ENCODE assay signal across 18 mouse cellular contexts in genomic region chr16:37853279-37853678, GRCm38 (mm10). TPM values are rescaled to one million over a fixed set of nuclear protein-coding genes. Genes with fewer than 3 reads are reported as not detected.
A peak's percentile ranks its signal among the peaks of the same experiment; 100 is the strongest.
DNase-seq lines count a peak whose midpoint lies in the region; ATAC-seq lines count a peak whose summit lies in the region.
"Had no signal": no experiment of that assay in that cellular context is flagged by ENCODE, and none has a peak within 500 bp of the region (broad histone marks: within the 10 kb centered on the region; RNA-seq: fewer than 3 reads in every experiment).

No protein-coding gene starts in this region.

- DNase-seq in forebrain, embryonic 14.5 days (ENCODE audit: low spot score), result peak; percentile 52
- no peak for DNase-seq in forebrain, embryonic 10.5 days (ENCODE audit: extremely low spot score, low spot score)
- peak; percentile 33 for DNase-seq in hindbrain, embryonic 14.5 days (ENCODE audit: low spot score)
- no peak for DNase-seq in hindbrain, embryonic 10.5 days (ENCODE audit: low spot score)
- peak; percentile 17 for DNase-seq in midbrain, embryonic 14.5 days
- DNase-seq in fibroblast of lung, adult 2 months (ENCODE audit: low read depth), result peak; percentile 65
- DNase-seq in gastrocnemius, postnatal 25 days, result no peak
- DNase-seq: cerebellum, adult 9-10 months; right cerebral cortex, postnatal 25 days had no signal

- no peak for ATAC-seq in forebrain, embryonic 14.5 days
- ATAC-seq in hindbrain, embryonic 14.5 days (ENCODE audit: low FRiP score), result no peak
- ATAC-seq in midbrain, embryonic 14.5 days (ENCODE audit: low FRiP score, low TSS enrichment), result no peak
- no peak for ATAC-seq in midbrain, embryonic 16.5 days
- ATAC-seq: intestine, postnatal 0 days; lung, postnatal 0 days; midbrain, embryonic 13.5 days had no signal

- H3K36me3 ChIP-seq in forebrain, embryonic 14.5 days (ENCODE audit: control insufficient read depth, insufficient read depth, low read length), result no peaks in the 10 kb centered on the region
- no peaks in the 10 kb centered on the region for H3K36me3 ChIP-seq in forebrain, embryonic 10.5 days (replicated peaks)
- no peaks in the 10 kb centered on the region for H3K36me3 ChIP-seq in hindbrain, embryonic 14.5 days (replicated peaks; ENCODE audit: control insufficient read depth, insufficient read depth)
- H3K36me3 ChIP-seq in hindbrain, embryonic 10.5 days, result no peaks in the 10 kb centered on the region
- no peaks in the 10 kb centered on the region for H3K36me3 ChIP-seq in midbrain, embryonic 14.5 days (ENCODE audit: control insufficient read depth, insufficient read depth, low read length)
- H3K36me3 ChIP-seq in midbrain, embryonic 16.5 days (ENCODE audit: control insufficient read depth, insufficient read depth, low read length), result no peaks in the 10 kb centered on the region
- H3K36me3 ChIP-seq: limb, embryonic 12.5 days; midbrain, embryonic 13.5 days; neural tube, embryonic 13.5 days; stomach, embryonic 15.5 days had no signal

- WGBS in forebrain, embryonic 14.5 days, result 58% methylated on average over 9 of the region's 9 CpGs
- WGBS in forebrain, embryonic 10.5 days, result 79% methylated on average over 9 of the region's 9 CpGs
- 65% methylated on average over 9 of the region's 9 CpGs for WGBS in hindbrain, embryonic 14.5 days
- 70% methylated on average over 9 of the region's 9 CpGs for WGBS in hindbrain, embryonic 10.5 days
- WGBS in midbrain, embryonic 14.5 days, result 79% methylated on average over 9 of the region's 9 CpGs
- WGBS in midbrain, embryonic 16.5 days, result 69% methylated on average over 9 of the region's 9 CpGs

- H3K4me2 ChIP-seq in forebrain, embryonic 14.5 days (ENCODE audit: low read length), result no peak overlapping the region
- no peak overlapping the region for H3K4me2 ChIP-seq in hindbrain, embryonic 14.5 days (replicated peaks)
- H3K4me2 ChIP-seq in midbrain, embryonic 14.5 days (ENCODE audit: low read length), result no peak overlapping the region
- H3K4me2 ChIP-seq in midbrain, embryonic 16.5 days (ENCODE audit: low read length), result no peak overlapping the region
- H3K4me2 ChIP-seq: limb, embryonic 12.5 days; midbrain, embryonic 13.5 days; neural tube, embryonic 13.5 days; stomach, embryonic 15.5 days had no signal

- H3K27me3 ChIP-seq in forebrain, embryonic 14.5 days (replicated peaks; ENCODE audit: control insufficient read depth, insufficient read depth, low read length), result no peaks in the 10 kb centered on the region
- no peaks in the 10 kb centered on the region for H3K27me3 ChIP-seq in forebrain, embryonic 10.5 days (ENCODE audit: poor library complexity, severe bottlenecking)
- H3K27me3 ChIP-seq in hindbrain, embryonic 14.5 days (ENCODE audit: control insufficient read depth, insufficient read depth, low read length), result no peaks in the 10 kb centered on the region
- no peaks in the 10 kb centered on the region for H3K27me3 ChIP-seq in hindbrain, embryonic 10.5 days (ENCODE audit: insufficient read depth, poor library complexity, severe bottlenecking)
- H3K27me3 ChIP-seq in midbrain, embryonic 14.5 days (ENCODE audit: control insufficient read depth, insufficient read depth, low read length), result no peaks in the 10 kb centered on the region
- no peaks in the 10 kb centered on the region for H3K27me3 ChIP-seq in midbrain, embryonic 16.5 days (ENCODE audit: control insufficient read depth, insufficient read depth, low read depth, low read length)
- H3K27me3 ChIP-seq: limb, embryonic 12.5 days; midbrain, embryonic 13.5 days; neural tube, embryonic 13.5 days; stomach, embryonic 15.5 days had no signal

- no peak overlapping the region for H3K4me3 ChIP-seq in forebrain, embryonic 14.5 days (ENCODE audit: low read depth, low read length)
- H3K4me3 ChIP-seq in forebrain, embryonic 10.5 days, result no peak overlapping the region
- no peak overlapping the region for H3K4me3 ChIP-seq in hindbrain, embryonic 14.5 days (replicated peaks; ENCODE audit: low read length)
- no peak overlapping the region for H3K4me3 ChIP-seq in hindbrain, embryonic 10.5 days
- H3K4me3 ChIP-seq in midbrain, embryonic 14.5 days (replicated peaks; ENCODE audit: low read depth, low read length), result no peak overlapping the region
- H3K4me3 ChIP-seq in midbrain, embryonic 16.5 days (ENCODE audit: low read depth, low read length), result no peak overlapping the region
- H3K4me3 ChIP-seq: limb, embryonic 12.5 days; midbrain, embryonic 13.5 days; neural tube, embryonic 13.5 days; stomach, embryonic 15.5 days had no signal

- H3K9ac ChIP-seq in forebrain, embryonic 14.5 days (ENCODE audit: low read length), result no peak overlapping the region
- H3K9ac ChIP-seq in hindbrain, embryonic 14.5 days, result no peak overlapping the region
- no peak overlapping the region for H3K9ac ChIP-seq in midbrain, embryonic 14.5 days (replicated peaks; ENCODE audit: low read length)
- no peak overlapping the region for H3K9ac ChIP-seq in midbrain, embryonic 16.5 days (ENCODE audit: low read depth, low read length)
- H3K9ac ChIP-seq: limb, embryonic 12.5 days; midbrain, embryonic 13.5 days; neural tube, embryonic 13.5 days; stomach, embryonic 15.5 days had no signal

- no peaks in the 10 kb centered on the region for H3K9me3 ChIP-seq in forebrain, embryonic 14.5 days (replicated peaks; ENCODE audit: control insufficient read depth, low read length)
- H3K9me3 ChIP-seq in forebrain, embryonic 10.5 days, result no peaks in the 10 kb centered on the region
- H3K9me3 ChIP-seq in hindbrain, embryonic 14.5 days (ENCODE audit: control insufficient read depth, low read length), result no peaks in the 10 kb centered on the region
- H3K9me3 ChIP-seq in hindbrain, embryonic 10.5 days, result no peaks in the 10 kb centered on the region
- H3K9me3 ChIP-seq in midbrain, embryonic 14.5 days (ENCODE audit: control insufficient read depth, low read length), result no peaks in the 10 kb centered on the region
- no peaks in the 10 kb centered on the region for H3K9me3 ChIP-seq in midbrain, embryonic 16.5 days (replicated peaks; ENCODE audit: control insufficient read depth, low read length, poor library complexity, severe bottlenecking)
- H3K9me3 ChIP-seq: limb, embryonic 12.5 days; midbrain, embryonic 13.5 days; neural tube, embryonic 13.5 days; stomach, embryonic 15.5 days had no signal

- no peak overlapping the region for H3K27ac ChIP-seq in forebrain, embryonic 14.5 days (ENCODE audit: low read depth, low read length)
- no peak overlapping the region for H3K27ac ChIP-seq in forebrain, embryonic 10.5 days
- H3K27ac ChIP-seq in hindbrain, embryonic 14.5 days, result no peak overlapping the region
- H3K27ac ChIP-seq in hindbrain, embryonic 10.5 days, result no peak overlapping the region
- H3K27ac ChIP-seq in midbrain, embryonic 14.5 days (replicated peaks; ENCODE audit: low read depth, low read length), result no peak overlapping the region
- H3K27ac ChIP-seq in midbrain, embryonic 16.5 days (ENCODE audit: low read length), result no peak overlapping the region
- H3K27ac ChIP-seq: limb, embryonic 12.5 days; midbrain, embryonic 13.5 days; neural tube, embryonic 13.5 days; stomach, embryonic 15.5 days had no signal

- H3K4me1 ChIP-seq in forebrain, embryonic 14.5 days (ENCODE audit: control insufficient read depth, insufficient read depth, low read length), result no peaks in the 10 kb centered on the region
- H3K4me1 ChIP-seq in forebrain, embryonic 10.5 days, result peaks cover 9% of the 10 kb centered on the region; the same call in 1 of the 2 replicates
- no peaks in the 10 kb centered on the region for H3K4me1 ChIP-seq in hindbrain, embryonic 14.5 days (replicated peaks; ENCODE audit: control insufficient read depth, insufficient read depth, low read length)
- H3K4me1 ChIP-seq in hindbrain, embryonic 10.5 days (replicated peaks), result peaks cover 36% of the 10 kb centered on the region
- no peaks in the 10 kb centered on the region for H3K4me1 ChIP-seq in midbrain, embryonic 14.5 days (ENCODE audit: control insufficient read depth, insufficient read depth, low read length)
- no peaks in the 10 kb centered on the region for H3K4me1 ChIP-seq in midbrain, embryonic 16.5 days (ENCODE audit: control insufficient read depth, insufficient read depth, low read length)
- H3K4me1 ChIP-seq: midbrain, embryonic 13.5 days; neural tube, embryonic 13.5 days had no signal

RNA-seq across cellular contexts. Expression of gene Gm36028, which starts 7.7 kb away (rescaled TPM):
- 0.20 TPM in 1 of 2 replicates, not detected in the other for polyA plus RNA-seq in forebrain, embryonic 14.5 days (2014; fragmentation: Nextera tagmentation; extraction: Ambion mirVana)
- polyA plus RNA-seq in forebrain, embryonic 10.5 days (2016; fragmentation: Nextera tagmentation; extraction: Ambion mirVana), result 0.33 and 0.42 TPM in 2 replicates
- not detected in 2 replicates for polyA plus RNA-seq in hindbrain, embryonic 14.5 days (2014; fragmentation: Nextera tagmentation; extraction: Ambion mirVana)
- 0.24 and 0.58 TPM in 2 replicates for polyA plus RNA-seq in hindbrain, embryonic 10.5 days (2016; fragmentation: Nextera tagmentation; extraction: Ambion mirVana)
- polyA plus RNA-seq in midbrain, embryonic 14.5 days (2014; fragmentation: Nextera tagmentation; extraction: Ambion mirVana), result 0.20 TPM in 1 of 2 replicates, not detected in the other
- polyA plus RNA-seq in midbrain, embryonic 16.5 days (2015; fragmentation: Nextera tagmentation; extraction: Ambion mirVana), result not detected in 2 replicates
- not detected for total RNA-seq in gastrocnemius, postnatal 25 days (2021)
- total RNA-seq: granulocyte monocyte progenitor cell, adult 5-6 weeks; layer of hippocampus, postnatal 25 days had no signal

RNA-seq across cellular contexts. Expression of gene Lrrc58, which starts 14.9 kb away (rescaled TPM):
- polyA plus RNA-seq in forebrain, embryonic 14.5 days (2014; fragmentation: Nextera tagmentation; extraction: Ambion mirVana), result 40.7 and 53.0 TPM in 2 replicates
- 55.3 and 57.7 TPM in 2 replicates for polyA plus RNA-seq in forebrain, embryonic 10.5 days (2016; fragmentation: Nextera tagmentation; extraction: Ambion mirVana)
- 57.1 and 59.9 TPM in 2 replicates for polyA plus RNA-seq in hindbrain, embryonic 14.5 days (2014; fragmentation: Nextera tagmentation; extraction: Ambion mirVana)
- 44.7 and 54.0 TPM in 2 replicates for polyA plus RNA-seq in hindbrain, embryonic 10.5 days (2016; fragmentation: Nextera tagmentation; extraction: Ambion mirVana)
- polyA plus RNA-seq in midbrain, embryonic 14.5 days (2014; fragmentation: Nextera tagmentation; extraction: Ambion mirVana), result 43.1 and 46.6 TPM in 2 replicates
- 41.5 and 41.7 TPM in 2 replicates for polyA plus RNA-seq in midbrain, embryonic 16.5 days (2015; fragmentation: Nextera tagmentation; extraction: Ambion mirVana)
- 10 to 100 TPM; 36.5 to 38.3 TPM for total RNA-seq in gastrocnemius, postnatal 25 days (2021)

Comparison
In these comparisons a context has a peak if more than half of its experiments do, and no peak if none do; other contexts are left out.
1. DNase-seq: peak in forebrain, embryonic 14.5 days (single experiment), hindbrain, embryonic 14.5 days (single experiment), midbrain, embryonic 14.5 days (single experiment) and fibroblast of lung, adult 2 months (single experiment); none in forebrain, embryonic 10.5 days (single experiment), hindbrain, embryonic 10.5 days (single experiment) and gastrocnemius, postnatal 25 days (single experiment).